In the genomic region with DNA sequence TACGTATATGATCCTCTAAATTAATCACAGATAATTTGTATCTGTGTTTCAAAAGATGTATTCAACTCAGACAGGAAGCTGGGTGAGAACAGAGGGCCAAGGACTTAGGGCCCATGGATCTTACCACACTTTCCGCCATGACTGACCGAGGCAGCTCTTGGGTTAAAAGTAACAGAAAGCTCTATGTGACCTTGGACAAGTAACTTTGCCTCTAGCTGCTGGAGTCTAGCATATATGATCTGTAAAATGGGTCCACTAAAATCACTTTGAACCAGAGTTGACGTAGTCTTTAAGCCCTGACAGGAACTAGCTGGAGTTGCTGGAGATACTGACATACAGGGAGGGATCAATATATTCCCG, we compare ENCODE assay signal across 8 mouse cellular contexts. TPM values are rescaled to one million over a fixed set of nuclear protein-coding genes. Genes with fewer than 3 reads are reported as not detected.
DNase-seq lines count a peak whose midpoint lies in the region; ATAC-seq and TF ChIP-seq lines count a peak whose summit lies in the region.

No protein-coding gene starts in this region.

- WGBS in lung, embryonic 16.5 days = 41% methylated on average over 5 of the region's 5 CpGs
- WGBS in intestine, postnatal 0 days = 48% methylated on average over 5 of the region's 5 CpGs
- WGBS in neural tube, embryonic 14.5 days = 44% methylated on average over 5 of the region's 5 CpGs

- no peaks in the 10 kb centered on the region for H3K36me3 ChIP-seq in lung, embryonic 16.5 days (ENCODE audit: control insufficient read depth, insufficient read depth, low read length)
- H3K36me3 ChIP-seq in intestine, postnatal 0 days (ENCODE audit: control insufficient read depth, insufficient read depth) = no peaks in the 10 kb centered on the region
- no peaks in the 10 kb centered on the region for H3K36me3 ChIP-seq in neural tube, embryonic 14.5 days (ENCODE audit: control insufficient read depth, insufficient read depth, low read length)

- no peaks in the 10 kb centered on the region for H3K9me3 ChIP-seq in lung, embryonic 16.5 days (ENCODE audit: control insufficient read depth, low read length)
- H3K9me3 ChIP-seq in intestine, postnatal 0 days (ENCODE audit: control insufficient read depth) = no peaks in the 10 kb centered on the region
- H3K9me3 ChIP-seq in neural tube, embryonic 14.5 days (ENCODE audit: control insufficient read depth, low read length) = no peaks in the 10 kb centered on the region

- TF ChIP-seq CTCF in intestine, postnatal 0 days (IDR thresholded peaks at IDR 0.05; ENCODE audit: low read depth) = no peak

- peak; percentile 17 for DNase-seq in CD4-positive, CD25-positive, alpha-beta regulatory T cell, adult 2 months (ENCODE audit: low read depth, low spot score)
- DNase-seq in lung, postnatal 36 days = no peak
- DNase-seq in spleen, adult 18-20 months = no peak
- DNase-seq in kidney, adult 8-10 months = no peak

- H3K4me1 ChIP-seq in lung, embryonic 16.5 days (replicated peaks; ENCODE audit: control insufficient read depth, insufficient read depth, low read length) = peaks cover 14% of the 10 kb centered on the region
- H3K4me1 ChIP-seq in intestine, postnatal 0 days (replicated peaks; ENCODE audit: control insufficient read depth, insufficient read depth, low read length) = no peaks in the 10 kb centered on the region
- H3K4me1 ChIP-seq in neural tube, embryonic 14.5 days (ENCODE audit: control insufficient read depth, insufficient read depth, low read length) = peaks cover 6% of the 10 kb centered on the region; the same call in 1 of the 2 replicates

- peak overlapping the region; percentile 96; the same call in 1 of the 2 replicates for H3K27ac ChIP-seq in lung, embryonic 16.5 days (ENCODE audit: low read length)
- H3K27ac ChIP-seq in intestine, postnatal 0 days (ENCODE audit: low read depth, low read length) = no peak overlapping the region
- H3K27ac ChIP-seq in neural tube, embryonic 14.5 days (ENCODE audit: low read depth, low read length) = no peak overlapping the region

- H3K4me2 ChIP-seq in lung, embryonic 16.5 days (ENCODE audit: low read depth, low read length) = peak overlapping the region; percentile 87
- H3K4me2 ChIP-seq in intestine, postnatal 0 days (replicated peaks; ENCODE audit: low read depth) = peak overlapping the region; percentile 98
- peak overlapping the region; percentile 96 for H3K4me2 ChIP-seq in neural tube, embryonic 14.5 days (ENCODE audit: low read depth, low read length)

- H3K4me3 ChIP-seq in lung, embryonic 16.5 days (ENCODE audit: low read length) = peak overlapping the region; percentile 94
- H3K4me3 ChIP-seq in intestine, postnatal 0 days (ENCODE audit: low read depth, low read length) = peak overlapping the region; percentile 68
- H3K4me3 ChIP-seq in neural tube, embryonic 14.5 days (ENCODE audit: low read depth, low read length) = peak overlapping the region; percentile 76

- H3K9ac ChIP-seq in lung, embryonic 16.5 days (ENCODE audit: low read length) = peak overlapping the region; percentile 93
- no peak overlapping the region for H3K9ac ChIP-seq in intestine, postnatal 0 days (ENCODE audit: low read depth, low read length)
- no peak overlapping the region for H3K9ac ChIP-seq in neural tube, embryonic 14.5 days (replicated peaks; ENCODE audit: low read depth, low read length)

- ATAC-seq in CD4-positive, CD25-positive, alpha-beta regulatory T cell, adult 4 months = no peak
- ATAC-seq in lung, embryonic 16.5 days (ENCODE audit: low read depth) = no peak
- no peak for ATAC-seq in intestine, postnatal 0 days
- no peak for ATAC-seq in neural tube, embryonic 14.5 days (ENCODE audit: low read depth)

- no peaks in the 10 kb centered on the region; the same call in 1 of the 2 replicates for H3K27me3 ChIP-seq in lung, embryonic 16.5 days (ENCODE audit: control insufficient read depth, insufficient read depth, low read depth, low read length)
- peaks cover 3% of the 10 kb centered on the region; the same call in 1 of the 2 replicates for H3K27me3 ChIP-seq in intestine, postnatal 0 days (replicated peaks; ENCODE audit: control insufficient read depth, insufficient read depth, low read length)
- H3K27me3 ChIP-seq in neural tube, embryonic 14.5 days (ENCODE audit: control insufficient read depth, insufficient read depth, low read length) = peaks cover 7% of the 10 kb centered on the region; the same call in 1 of the 2 replicates

RNA-seq across cellular contexts. Expression of a gene that starts 1.5 kb away (rescaled TPM):
- polyA plus RNA-seq in CD4-positive, CD25-positive, alpha-beta regulatory T cell, adult 4 months (2017; shearing (Covaris generic)) = 1 to 10 TPM; 4.4 to 7.8 TPM
- 29.1 and 31.5 TPM in 2 replicates for polyA plus RNA-seq in lung, embryonic 16.5 days (2015; fragmentation: Nextera tagmentation; extraction: Ambion mirVana)
- polyA plus RNA-seq in intestine, postnatal 0 days (2015; fragmentation: Nextera tagmentation; extraction: Ambion mirVana) = 7.0 and 7.5 TPM in 2 replicates
- polyA plus RNA-seq in neural tube, embryonic 14.5 days (2014; fragmentation: Nextera tagmentation; extraction: Ambion mirVana) = 2.6 and 8.8 TPM in 2 replicates

RNA-seq across cellular contexts. Expression of a gene that starts 43.1 kb away (rescaled TPM):
- 1 to 10 TPM in 1 of 2 experiments, under 1 TPM in 1; 0.91 to 1.3 TPM for polyA plus RNA-seq in CD4-positive, CD25-positive, alpha-beta regulatory T cell, adult 4 months (2017; shearing (Covaris generic))
- polyA plus RNA-seq in lung, embryonic 16.5 days (2015; fragmentation: Nextera tagmentation; extraction: Ambion mirVana) = 1.9 and 2.0 TPM in 2 replicates
- polyA plus RNA-seq in intestine, postnatal 0 days (2015; fragmentation: Nextera tagmentation; extraction: Ambion mirVana) = 0.78 and 1.2 TPM in 2 replicates
- 3.9 and 4.9 TPM in 2 replicates for polyA plus RNA-seq in neural tube, embryonic 14.5 days (2014; fragmentation: Nextera tagmentation; extraction: Ambion mirVana)
